ENCODE assay signal across 18 mouse cellular contexts in the genomic region with DNA sequence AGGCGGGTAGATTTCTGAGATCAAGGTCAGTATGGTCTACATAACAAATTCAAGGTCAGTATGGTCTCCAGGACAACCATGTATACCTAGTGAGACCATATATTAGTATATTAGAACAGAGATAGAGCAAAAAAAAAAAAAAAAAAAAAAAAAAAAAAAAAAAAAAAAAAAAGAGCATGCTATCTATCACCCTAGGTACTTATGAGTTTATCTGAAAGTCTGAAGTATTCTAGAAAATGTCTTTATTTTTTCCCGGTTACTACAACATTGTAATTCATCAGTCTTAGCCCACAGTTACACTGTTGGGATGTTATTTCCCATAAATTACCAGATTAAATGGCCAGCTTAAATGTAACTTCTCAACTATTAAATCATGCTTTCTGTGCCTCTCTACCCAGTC.
"Had no signal": no experiment of that assay in that cellular context is flagged by ENCODE, and none has a peak within 500 bp of the region (broad histone marks: within the 10 kb centered on the region; RNA-seq: fewer than 3 reads in every experiment).

No protein-coding gene starts in this region.

- ATAC-seq: midbrain, embryonic 13.5 days; midbrain, embryonic 16.5 days had no signal

- H3K4me2 ChIP-seq: lung, embryonic 14.5 days; midbrain, embryonic 13.5 days; neural tube, embryonic 13.5 days; neural tube, embryonic 15.5 days had no signal

- H3K27me3 ChIP-seq: midbrain, embryonic 13.5 days; neural tube, embryonic 13.5 days; neural tube, embryonic 15.5 days had no signal

- H3K9ac ChIP-seq: lung, embryonic 14.5 days; midbrain, embryonic 13.5 days; neural tube, embryonic 13.5 days; neural tube, embryonic 15.5 days had no signal

- H3K27ac ChIP-seq: midbrain, embryonic 10.5 days; midbrain, embryonic 13.5 days; neural tube, embryonic 13.5 days; neural tube, embryonic 15.5 days had no signal

- DNase-seq: lung, adult 18-20 months; lung, embryonic 14.5 days; lung, postnatal 10 days; lung, postnatal 4 days; retina, postnatal 1 day; right cerebral cortex, adult 18-20 months; right cerebral cortex, postnatal 25 days; right cerebral cortex, postnatal 4 days; spleen, adult 18-20 months; thymus, adult 18-20 months; thymus, postnatal 14 days; thymus, postnatal 36 days had no signal

- H3K4me3 ChIP-seq: midbrain, embryonic 10.5 days; midbrain, embryonic 13.5 days; myocyte; neural tube, embryonic 13.5 days; neural tube, embryonic 15.5 days had no signal

- H3K9me3 ChIP-seq: midbrain, embryonic 10.5 days; midbrain, embryonic 13.5 days; neural tube, embryonic 13.5 days; neural tube, embryonic 15.5 days had no signal
